Mouse (Mus musculus) liver, postnatal 0 days (tissue): Measurements from ENCODE around the gene Cdr1. TPM values are rescaled to one million over a fixed set of nuclear protein-coding genes. Genes with fewer than 3 reads are reported as not detected.

Source experiments
- ATAC-seq: fragments of 200-750 bp; cut with Nextera tagmentation; 2 replicates; pipeline ENCODE4 v1.8.0; 2017; ENCODE audit warnings: mild to moderate bottlenecking, moderate library complexity
- DNase-seq: peaks from one replicate; pipeline ENCODE4 v3.0.0-alpha.2; 2016
- H3K27ac ChIP-seq: fragments of 300-500 bp; sonication (generic); 2 replicates; pipeline ENCODE4 v1.5.1; 2014; ENCODE audit warnings: antibody characterized with exemption, moderate library complexity, mild to moderate bottlenecking, low read depth
- H3K27me3 ChIP-seq: fragments of 300-500 bp; sonication (generic); 2 replicates; pipeline ENCODE4 v1.6.1; 2014; ENCODE audit warnings: low read length, control low read depth, mixed read lengths; ENCODE audit not compliant: insufficient read depth
- H3K36me3 ChIP-seq: fragments of 300-500 bp; sonication (generic); replicated peaks from 2 replicates; pipeline ENCODE4 v1.6.1; 2014; ENCODE audit warnings: mild to moderate bottlenecking, control low read depth, low read length, moderate library complexity, mixed read lengths; ENCODE audit not compliant: insufficient read depth
- H3K4me1 ChIP-seq: fragments of 300-500 bp; sonication (generic); 2 replicates; pipeline ENCODE4 v1.6.1; 2014; ENCODE audit warnings: antibody characterized with exemption, mild to moderate bottlenecking, control low read depth; ENCODE audit not compliant: insufficient read depth
- H3K4me2 ChIP-seq: fragments of 300-500 bp; sonication (generic); 2 replicates; pipeline ENCODE4 v1.6.1; 2014; ENCODE audit warnings: low read depth, mild to moderate bottlenecking, low read length, moderate library complexity, mixed read lengths
- H3K4me3 ChIP-seq: fragments of 300-500 bp; sonication (generic); 2 replicates; pipeline ENCODE4 v1.5.1; 2014; ENCODE audit warnings: low read depth, low read length
- H3K9ac ChIP-seq: fragments of 300-500 bp; sonication (generic); replicated peaks from 2 replicates; pipeline ENCODE4 v1.6.1; 2014; ENCODE audit warnings: mild to moderate bottlenecking, moderate library complexity
- H3K9me3 ChIP-seq: fragments of 300-500 bp; sonication (generic); 2 replicates; pipeline ENCODE4 v1.6.1; 2016; ENCODE audit warnings: mild to moderate bottlenecking, control low read depth, low read length, mixed read lengths
- CTCF ChIP-seq: sonication (generic); IDR thresholded peaks from 2 replicates; pipeline ENCODE4 v1.5.1; 2016; ENCODE audit warnings: antibody characterized with exemption, low read depth
- EP300 ChIP-seq: IDR thresholded peaks from 2 replicates; pipeline ENCODE4 v1.6.1; 2016; ENCODE audit warnings: antibody characterized with exemption, low read depth, mild to moderate bottlenecking
- WGBS: fragments of 180-500 bp; shearing (Covaris S2); extraction: QIAGEN DNeasy Blood & Tissue Kit; methylation state at CpG from one replicate; pipeline ENCODE4 v1.1.7; 2014; ENCODE audit not compliant: insufficient replicate concordance; 5-methylcytosine and 5-hydroxymethylcytosine counted together
- polyA plus RNA-seq: library from polyadenylated mRNA; unstranded; fragments of >200 nt; fragmentation: Nextera tagmentation; extraction: Ambion mirVana; gene quantifications from 2 replicates; pipeline ENCODE4 v1.2.1, GENCODE M21; 2015

Cdr1 gene
- not detected in 2 replicates for polyA plus RNA-seq

- Histone ChIP-seq H3K9me3 (peaks cover 14% of the 10 kb centered on the region; the same call in 1 of the 2 replicates), H3K9ac (no peak within 1 kb of the TSS), H3K4me1 (no peaks in the 10 kb centered on the region), H3K27ac (no peak within 1 kb of the TSS), H3K4me2 (no peak within 1 kb of the TSS), H3K4me3 (no peak within 1 kb of the TSS), H3K27me3 (no peaks in the 10 kb centered on the region), H3K36me3 (no peaks in the 10 kb centered on the region)
- TF ChIP-seq CTCF = no peak
- TF ChIP-seq EP300 = no peak
- DNase-seq (no peak), ATAC-seq (no peak)
- 85% methylated on average over 6 of the region's 6 CpGs for WGBS
Observed at GRCm38 (mm10) chrX:61185458-61185857, at the start of gene Cdr1. TSS of gene Cdr1 (minus strand) at chrX:61185558.

DNA sequence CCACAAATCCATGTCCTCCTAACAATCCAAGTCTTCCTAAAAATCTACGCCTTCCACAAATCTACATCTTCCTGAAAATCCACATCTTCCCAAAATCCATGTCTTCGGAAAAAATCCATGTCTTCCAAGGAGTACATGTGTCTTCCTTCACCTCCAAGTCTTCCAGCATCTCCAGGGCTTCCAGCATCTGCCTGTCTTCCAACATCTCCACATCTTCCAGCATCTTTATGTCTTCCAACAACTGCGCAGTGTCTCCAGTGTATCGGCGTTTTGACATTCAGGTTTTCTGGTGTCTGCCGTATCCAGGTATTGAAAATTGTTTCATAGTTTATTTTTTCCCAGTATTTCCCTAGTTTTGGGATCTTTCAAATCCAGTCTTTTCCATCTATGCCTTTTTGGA, 511 bp upstream of the Cdr1 start:
- Histone ChIP-seq H3K4me2 (no peak overlapping the region), H3K9me3 (peaks cover 14% of the 10 kb centered on the region; the same call in 1 of the 2 replicates), H3K36me3 (no peaks in the 10 kb centered on the region), H3K4me3 (no peak overlapping the region), H3K27me3 (no peaks in the 10 kb centered on the region), H3K27ac (no peak overlapping the region), H3K9ac (no peak overlapping the region), H3K4me1 (no peaks in the 10 kb centered on the region)
- no peak for ATAC-seq
- DNase-seq = no peak
- TF ChIP-seq CTCF = no peak
- TF ChIP-seq EP300 = no peak
- 85% methylated on average over 6 of the region's 6 CpGs for WGBS

DNA sequence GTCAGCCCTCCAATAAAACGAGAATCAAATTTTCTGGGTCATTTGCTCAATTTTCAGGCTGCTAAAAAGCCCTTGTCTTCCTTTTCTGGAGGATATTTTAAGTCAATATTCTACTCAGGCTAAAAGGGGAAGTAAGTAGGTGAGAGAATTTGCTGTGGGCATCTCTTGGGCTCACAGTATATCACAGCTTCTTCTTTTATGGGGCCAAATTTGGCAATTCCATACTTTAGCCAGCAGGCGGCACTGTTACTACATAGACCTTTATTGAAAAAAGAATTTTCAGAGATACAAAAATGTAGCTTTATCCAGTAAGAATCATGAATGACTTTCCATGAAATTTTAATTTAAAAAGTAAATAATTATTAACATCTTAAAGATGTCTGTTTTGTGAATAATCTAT, 18.8 kb downstream of the Cdr1 start:
- H3K27me3 ChIP-seq = no peaks in the 10 kb centered on the region
- ATAC-seq = no peak
- H3K27ac ChIP-seq = no peak overlapping the region
- no peak overlapping the region for H3K4me3 ChIP-seq
- WGBS = 34% methylated on average over 2 of the region's 2 CpGs
- no peaks in the 10 kb centered on the region for H3K4me1 ChIP-seq
- H3K9ac ChIP-seq = no peak overlapping the region
- TF ChIP-seq CTCF (peak; percentile 50), EP300 (no peak)
- DNase-seq = no peak
- H3K9me3 ChIP-seq = no peaks in the 10 kb centered on the region
- no peaks in the 10 kb centered on the region for H3K36me3 ChIP-seq
- no peak overlapping the region for H3K4me2 ChIP-seq

DNA sequence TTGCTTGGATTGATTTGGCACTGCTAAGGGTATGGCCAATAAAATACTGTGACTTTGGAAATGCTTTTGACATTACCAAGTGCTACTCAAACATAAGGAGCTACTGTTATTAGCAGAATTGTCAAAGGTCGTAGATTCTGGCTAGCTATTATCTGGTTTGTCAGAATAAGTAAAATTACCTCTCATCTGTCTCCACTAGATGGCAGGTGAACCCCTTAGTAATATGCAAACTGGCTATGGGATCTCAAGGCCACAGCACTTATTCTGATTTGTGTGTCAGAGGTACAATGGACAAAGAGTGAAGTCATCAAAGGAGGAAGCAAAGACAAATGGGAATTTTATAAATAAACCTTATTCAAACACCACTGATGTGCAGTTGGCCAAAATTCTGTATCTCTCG, 24.1 kb downstream of the Cdr1 start:
- H3K9ac ChIP-seq = no peak overlapping the region
- TF ChIP-seq EP300 (no peak), CTCF (no peak)
- no peaks in the 10 kb centered on the region for H3K9me3 ChIP-seq
- H3K4me3 ChIP-seq = no peak overlapping the region
- H3K4me1 ChIP-seq = no peaks in the 10 kb centered on the region
- ATAC-seq (no peak), DNase-seq (no peak)
- H3K27me3 ChIP-seq = no peaks in the 10 kb centered on the region
- H3K4me2 ChIP-seq = no peak overlapping the region
- no peak overlapping the region for H3K27ac ChIP-seq
- WGBS = 66% methylated on average over 2 of the region's 2 CpGs
- H3K36me3 ChIP-seq = no peaks in the 10 kb centered on the region

GRCm38 (mm10) chrX:61154657-61155256, 30.6 kb downstream of the Cdr1 start:
- TF ChIP-seq EP300 (no peak), CTCF (no peak)
- ATAC-seq (no peak), DNase-seq (no peak)
- H3K27me3 ChIP-seq = no peaks in the 10 kb centered on the region
- no peaks in the 10 kb centered on the region for H3K36me3 ChIP-seq
- no peak overlapping the region for H3K27ac ChIP-seq
- H3K9ac ChIP-seq = no peak overlapping the region
- no peak overlapping the region for H3K4me2 ChIP-seq
- H3K4me1 ChIP-seq = no peaks in the 10 kb centered on the region
- no peaks in the 10 kb centered on the region for H3K9me3 ChIP-seq
- H3K4me3 ChIP-seq = no peak overlapping the region
- 60% methylated on average over 1 of the region's 1 CpGs for WGBS

DNA sequence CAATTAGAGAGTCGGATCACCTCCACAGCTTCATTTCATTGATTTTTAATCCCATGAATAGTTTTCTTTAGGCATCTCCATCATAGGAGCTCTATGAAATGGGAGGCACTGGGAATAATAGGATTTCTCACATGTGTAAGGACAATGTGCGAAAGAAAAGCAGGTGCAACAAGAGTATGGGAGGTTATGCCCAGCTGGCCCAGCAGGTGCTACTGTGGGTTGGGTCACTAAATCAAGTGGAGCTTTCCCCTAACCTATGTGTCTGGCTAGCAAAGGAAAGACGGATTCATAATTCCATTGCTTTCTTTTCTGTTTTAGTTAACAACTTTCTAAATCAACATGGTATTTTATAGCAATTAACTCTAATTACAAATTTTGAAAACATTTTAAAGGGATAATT, 31.1 kb downstream of the Cdr1 start:
- no peak for ATAC-seq
- Histone ChIP-seq H3K27me3 (no peaks in the 10 kb centered on the region), H3K36me3 (no peaks in the 10 kb centered on the region), H3K9ac (no peak overlapping the region), H3K27ac (no peak overlapping the region), H3K9me3 (no peaks in the 10 kb centered on the region), H3K4me1 (no peaks in the 10 kb centered on the region), H3K4me3 (no peak overlapping the region), H3K4me2 (no peak overlapping the region)
- 75% methylated on average over 3 of the region's 3 CpGs for WGBS
- DNase-seq = no peak
- TF ChIP-seq EP300 = no peak
- no peak for TF ChIP-seq CTCF
